Mouse (Mus musculus): ENCODE results near the gene Gm20388. TPM values are rescaled to one million over a fixed set of nuclear protein-coding genes. Genes with fewer than 3 reads are reported as not detected.

Gene Gm20388
- polyA plus RNA-seq, 1 experiment from 2014 or later: 7.4 TPM

GRCm38 (mm10) chr8:120510035-120510416 is 599.4 kb downstream of the Gm20388 start:
- Histone ChIP-seq H3K4me2 (ENCODE audit: low read depth, low read length) (peak overlapping the region; percentile 50), H3K9ac (ENCODE audit: low read length) (peak overlapping the region; percentile 56; the same call in 1 of the 2 replicates), H3K27ac (ENCODE audit: low read length) (no peak overlapping the region), H3K4me3 (replicated peaks; ENCODE audit: low read length) (no peak overlapping the region), H3K4me1 (ENCODE audit: control insufficient read depth, insufficient read depth, low read length) (peaks cover 69% of the 10 kb centered on the region), H3K27me3 (ENCODE audit: control insufficient read depth, insufficient read depth, low read length) (no peaks in the 10 kb centered on the region), H3K9me3 (replicated peaks; ENCODE audit: control insufficient read depth, low read length) (no peaks in the 10 kb centered on the region), H3K36me3 (ENCODE audit: control insufficient read depth, insufficient read depth, low read length) (no peaks in the 10 kb centered on the region)
- WGBS: 13% methylated on average over 5 of the region's 6 CpGs
- no peak for ATAC-seq (ENCODE audit: insufficient read depth, low FRiP score)

GRCm38 (mm10) chr8:120510863-120511457 is 600.3 kb downstream of the Gm20388 start:
- H3K9me3 ChIP-seq (replicated peaks; ENCODE audit: control insufficient read depth, low read length): no peaks in the 10 kb centered on the region
- no peaks in the 10 kb centered on the region for H3K36me3 ChIP-seq (ENCODE audit: control insufficient read depth, insufficient read depth, low read length)
- peak overlapping the region; percentile 33; the same call in 1 of the 2 replicates for H3K27ac ChIP-seq (ENCODE audit: low read length)
- no peak overlapping the region for H3K4me2 ChIP-seq (ENCODE audit: low read depth, low read length)
- peaks cover 63% of the 10 kb centered on the region for H3K4me1 ChIP-seq (ENCODE audit: control insufficient read depth, insufficient read depth, low read length)
- H3K9ac ChIP-seq (ENCODE audit: low read length): peak overlapping the region; percentile 14; the same call in 1 of the 2 replicates
- H3K27me3 ChIP-seq (ENCODE audit: control insufficient read depth, insufficient read depth, low read length): no peaks in the 10 kb centered on the region
- H3K4me3 ChIP-seq (replicated peaks; ENCODE audit: low read length): no peak overlapping the region
- ATAC-seq (ENCODE audit: insufficient read depth, low FRiP score): no peak
- WGBS: 47% methylated on average over 5 of the region's 5 CpGs

- H3K4me1 ChIP-seq (ENCODE audit: control insufficient read depth, insufficient read depth, low read length): peaks cover 66% of the 10 kb centered on the region
- no peak overlapping the region for H3K27ac ChIP-seq (ENCODE audit: low read length)
- H3K4me3 ChIP-seq (replicated peaks; ENCODE audit: low read length): no peak overlapping the region
- H3K36me3 ChIP-seq (ENCODE audit: control insufficient read depth, insufficient read depth, low read length): no peaks in the 10 kb centered on the region
- no peaks in the 10 kb centered on the region for H3K27me3 ChIP-seq (ENCODE audit: control insufficient read depth, insufficient read depth, low read length)
- peak overlapping the region; percentile 38; the same call in 1 of the 2 replicates for H3K9ac ChIP-seq (ENCODE audit: low read length)
- no peak for ATAC-seq (ENCODE audit: insufficient read depth, low FRiP score)
- H3K4me2 ChIP-seq (ENCODE audit: low read depth, low read length): no peak overlapping the region
- H3K9me3 ChIP-seq (replicated peaks; ENCODE audit: control insufficient read depth, low read length): no peaks in the 10 kb centered on the region
- WGBS: 42% methylated on average over 8 of the region's 8 CpGs
Observed at GRCm38 (mm10) chr8:120511737-120512136, 601.1 kb downstream of the Gm20388 start.

- Histone ChIP-seq H3K27me3 (ENCODE audit: control insufficient read depth, insufficient read depth, low read length) (no peaks in the 10 kb centered on the region), H3K27ac (ENCODE audit: low read length) (no peak overlapping the region), H3K4me3 (replicated peaks; ENCODE audit: low read length) (no peak overlapping the region), H3K4me2 (ENCODE audit: low read depth, low read length) (no peak overlapping the region), H3K36me3 (ENCODE audit: control insufficient read depth, insufficient read depth, low read length) (no peaks in the 10 kb centered on the region), H3K9ac (ENCODE audit: low read length) (peak overlapping the region; percentile 38; the same call in 1 of the 2 replicates), H3K4me1 (ENCODE audit: control insufficient read depth, insufficient read depth, low read length) (peaks cover 71% of the 10 kb centered on the region), H3K9me3 (replicated peaks; ENCODE audit: control insufficient read depth, low read length) (no peaks in the 10 kb centered on the region)
- 54% methylated on average over 11 of the region's 11 CpGs for WGBS
- ATAC-seq (ENCODE audit: insufficient read depth, low FRiP score): no peak
Observed at GRCm38 (mm10) chr8:120512326-120512725, 601.7 kb downstream of the Gm20388 start.

- no peak for ATAC-seq (ENCODE audit: insufficient read depth, low FRiP score)
- no peaks in the 10 kb centered on the region for H3K27me3 ChIP-seq (ENCODE audit: control insufficient read depth, insufficient read depth, low read length)
- no peak overlapping the region for H3K27ac ChIP-seq (ENCODE audit: low read length)
- no peaks in the 10 kb centered on the region for H3K9me3 ChIP-seq (replicated peaks; ENCODE audit: control insufficient read depth, low read length)
- H3K4me1 ChIP-seq (ENCODE audit: control insufficient read depth, insufficient read depth, low read length): peaks cover 74% of the 10 kb centered on the region
- no peak overlapping the region for H3K9ac ChIP-seq (ENCODE audit: low read length)
- H3K4me2 ChIP-seq (ENCODE audit: low read depth, low read length): no peak overlapping the region
- WGBS: 80% methylated on average over 6 of the region's 6 CpGs
- H3K4me3 ChIP-seq (replicated peaks; ENCODE audit: low read length): no peak overlapping the region
- no peaks in the 10 kb centered on the region for H3K36me3 ChIP-seq (ENCODE audit: control insufficient read depth, insufficient read depth, low read length)
Observed at GRCm38 (mm10) chr8:120513145-120513544, 602.5 kb downstream of the Gm20388 start.

- Histone ChIP-seq H3K4me1 (ENCODE audit: control insufficient read depth, insufficient read depth, low read length) (peaks cover 73% of the 10 kb centered on the region), H3K9ac (ENCODE audit: low read length) (no peak overlapping the region), H3K27ac (ENCODE audit: low read length) (no peak overlapping the region), H3K9me3 (replicated peaks; ENCODE audit: control insufficient read depth, low read length) (no peaks in the 10 kb centered on the region), H3K36me3 (ENCODE audit: control insufficient read depth, insufficient read depth, low read length) (no peaks in the 10 kb centered on the region), H3K4me2 (ENCODE audit: low read depth, low read length) (no peak overlapping the region), H3K4me3 (replicated peaks; ENCODE audit: low read length) (no peak overlapping the region), H3K27me3 (ENCODE audit: control insufficient read depth, insufficient read depth, low read length) (no peaks in the 10 kb centered on the region)
- 47% methylated on average over 26 of the region's 26 CpGs for WGBS
- ATAC-seq (ENCODE audit: insufficient read depth, low FRiP score): no peak
Observed at GRCm38 (mm10) chr8:120513638-120514461, 603.2 kb downstream of the Gm20388 start.

- WGBS: 84% methylated on average over 2 of the region's 2 CpGs
- H3K27ac ChIP-seq (ENCODE audit: low read length): no peak overlapping the region
- H3K9ac ChIP-seq (ENCODE audit: low read length): no peak overlapping the region
- no peak overlapping the region for H3K4me3 ChIP-seq (replicated peaks; ENCODE audit: low read length)
- no peaks in the 10 kb centered on the region for H3K9me3 ChIP-seq (replicated peaks; ENCODE audit: control insufficient read depth, low read length)
- no peak overlapping the region for H3K4me2 ChIP-seq (ENCODE audit: low read depth, low read length)
- no peaks in the 10 kb centered on the region for H3K27me3 ChIP-seq (ENCODE audit: control insufficient read depth, insufficient read depth, low read length)
- peaks cover 73% of the 10 kb centered on the region for H3K4me1 ChIP-seq (ENCODE audit: control insufficient read depth, insufficient read depth, low read length)
- no peaks in the 10 kb centered on the region for H3K36me3 ChIP-seq (ENCODE audit: control insufficient read depth, insufficient read depth, low read length)
- no peak for ATAC-seq (ENCODE audit: insufficient read depth, low FRiP score)
Observed at GRCm38 (mm10) chr8:120515214-120515613, 604.6 kb downstream of the Gm20388 start.

GRCm38 (mm10) chr8:120515650-120516049 is 605.0 kb downstream of the Gm20388 start:
- H3K36me3 ChIP-seq (ENCODE audit: control insufficient read depth, insufficient read depth, low read length): no peaks in the 10 kb centered on the region
- H3K4me3 ChIP-seq (replicated peaks; ENCODE audit: low read length): no peak overlapping the region
- no peak overlapping the region for H3K9ac ChIP-seq (ENCODE audit: low read length)
- H3K4me1 ChIP-seq (ENCODE audit: control insufficient read depth, insufficient read depth, low read length): peaks cover 73% of the 10 kb centered on the region
- H3K9me3 ChIP-seq (replicated peaks; ENCODE audit: control insufficient read depth, low read length): no peaks in the 10 kb centered on the region
- no peak overlapping the region for H3K4me2 ChIP-seq (ENCODE audit: low read depth, low read length)
- no peak overlapping the region for H3K27ac ChIP-seq (ENCODE audit: low read length)
- no peaks in the 10 kb centered on the region for H3K27me3 ChIP-seq (ENCODE audit: control insufficient read depth, insufficient read depth, low read length)
- WGBS: 89% methylated on average over 6 of the region's 6 CpGs
- no peak for ATAC-seq (ENCODE audit: insufficient read depth, low FRiP score)

- peaks cover 73% of the 10 kb centered on the region for H3K4me1 ChIP-seq (ENCODE audit: control insufficient read depth, insufficient read depth, low read length)
Observed at GRCm38 (mm10) chr8:120516182-120516755, 605.6 kb downstream of the Gm20388 start.

More at GRCm38 (mm10) chr8:120516182-120516755, 605.6 kb downstream of the Gm20388 start:
- peak overlapping the region; percentile 53 for H3K9ac ChIP-seq (ENCODE audit: low read length)
- ATAC-seq (ENCODE audit: insufficient read depth, low FRiP score): peak; percentile 37; the same call in 1 of the 2 replicates
- H3K9me3 ChIP-seq (replicated peaks; ENCODE audit: control insufficient read depth, low read length): no peaks in the 10 kb centered on the region
- H3K4me3 ChIP-seq (replicated peaks; ENCODE audit: low read length): no peak overlapping the region
- no peaks in the 10 kb centered on the region for H3K27me3 ChIP-seq (ENCODE audit: control insufficient read depth, insufficient read depth, low read length)
- WGBS: 17% methylated on average over 12 of the region's 12 CpGs
- no peaks in the 10 kb centered on the region for H3K36me3 ChIP-seq (ENCODE audit: control insufficient read depth, insufficient read depth, low read length)
- H3K4me2 ChIP-seq (ENCODE audit: low read depth, low read length): peak overlapping the region; percentile 11; the same call in 1 of the 2 replicates
- H3K27ac ChIP-seq (ENCODE audit: low read length): peak overlapping the region; percentile 51
